Mouse (Mus musculus) kidney, adult 2 months (tissue): ENCODE measurements around the gene Meig1. TPM values are rescaled to one million over a fixed set of nuclear protein-coding genes. Genes with fewer than 3 reads are reported as not detected.
"Not testable (repeated sequence)": the region's sequence is repeated elsewhere in the genome, so short reads cannot be mapped to it uniquely, and the experiment has no call there.

Experiments
- DNase-seq: peaks from one replicate; pipeline ENCODE4 v3.0.0; 2021
- H3K27ac ChIP-seq: fragments of 200-500 bp; 2 replicates; pipeline ENCODE4 v1.5.1; 2012; ENCODE audit warnings: low read depth, low read length, control low read depth, inconsistent platforms; ENCODE audit not compliant: insufficient read depth
- H3K27me3 ChIP-seq: fragments of 200-500 bp; replicated peaks from 2 replicates; pipeline ENCODE4 v1.6.1; 2012; ENCODE audit warnings: mild to moderate bottlenecking, moderate library complexity, low read length, inconsistent platforms; ENCODE audit not compliant: control insufficient read depth, insufficient read depth
- H3K36me3 ChIP-seq: fragments of 200-500 bp; 2 replicates; pipeline ENCODE4 v1.6.1; 2012; ENCODE audit warnings: mild to moderate bottlenecking, moderate library complexity, low read length, inconsistent platforms; ENCODE audit not compliant: control insufficient read depth, insufficient read depth
- H3K4me1 ChIP-seq: fragments of 200-500 bp; 2 replicates; pipeline ENCODE4 v1.6.1; 2011; ENCODE audit warnings: low read length; ENCODE audit not compliant: control insufficient read depth, insufficient read depth
- H3K4me3 ChIP-seq: fragments of 200-500 bp; 2 replicates; pipeline ENCODE4 v1.5.1; 2011; ENCODE audit warnings: mild to moderate bottlenecking, low read depth, low read length, control low read depth; ENCODE audit not compliant: insufficient read depth
- CTCF ChIP-seq: fragments of 200-500 bp; conservative IDR thresholded peaks from 2 replicates; pipeline ENCODE4 v1.5.1; 2011; ENCODE audit warnings: low read depth, mild to moderate bottlenecking, control low read depth, low read length, moderate library complexity, mixed read lengths; ENCODE audit not compliant: insufficient read depth, insufficient read length
- POLR2A ChIP-seq: fragments of 200-500 bp; IDR thresholded peaks from one replicate; pipeline ENCODE4 v1.6.1; 2011; ENCODE audit warnings: low read depth, low read length, control low read depth
- WGBS: fragments of 180-500 bp; shearing (Covaris S2); methylation state at CpG from one replicate; pipeline ENCODE4 v1.1.7; 2018; 5-methylcytosine and 5-hydroxymethylcytosine counted together
- polyA plus RNA-seq: library from polyadenylated mRNA; depleted of rRNA; stranded (reverse); fragments of >200 nt; gene quantifications from 2 replicates; pipeline ENCODE4 v1.2.3, GENCODE M21; 2012; rRNA removed

Gene Meig1
- polyA plus RNA-seq, 1 experiment = 0.17 TPM

- no peak for DNase-seq
- Histone ChIP-seq H3K4me3 (no peak overlapping the region), H3K27ac (no peak overlapping the region), H3K27me3 (no peaks in the 10 kb centered on the region), H3K4me1 (no peaks in the 10 kb centered on the region), H3K36me3 (no peaks in the 10 kb centered on the region)
- TF ChIP-seq POLR2A (no peak), CTCF (no peak)
- WGBS = 92% methylated on average over 4 of the region's 4 CpGs
Measured at GRCm38 (mm10) chr2:3405981-3406380, 16.5 kb downstream of the Meig1 start.

- H3K27me3 ChIP-seq, DNase-seq, H3K4me3 ChIP-seq, H3K4me1 ChIP-seq, H3K27ac ChIP-seq, H3K36me3 ChIP-seq: not testable (repeated sequence)
- 68% methylated on average over 10 of the region's 10 CpGs for WGBS
Measured at GRCm38 (mm10) chr2:3397110-3397509, 25.3 kb downstream of the Meig1 start, which contains the start of gene Olah. Gene Olah (minus strand): TSS chr2:3397210.

- Histone ChIP-seq H3K4me3 (no peak overlapping the region), H3K27ac (no peak overlapping the region), H3K27me3 (no peaks in the 10 kb centered on the region), H3K4me1 (no peaks in the 10 kb centered on the region), H3K36me3 (no peaks in the 10 kb centered on the region)
- 80% methylated on average over 2 of the region's 2 CpGs for WGBS
- no peak for TF ChIP-seq POLR2A
- no peak for TF ChIP-seq CTCF
- no peak for DNase-seq
Measured at GRCm38 (mm10) chr2:3391945-3392344, 30.5 kb downstream of the Meig1 start.

GRCm38 (mm10) chr2:3387105-3387860 lies 35.2 kb downstream of the Meig1 start:
- no peaks in the 10 kb centered on the region; the same call in 1 of the 2 replicates for H3K4me1 ChIP-seq
- no peaks in the 10 kb centered on the region for H3K27me3 ChIP-seq
- WGBS = 57% methylated on average over 6 of the region's 6 CpGs
- no peak for TF ChIP-seq POLR2A
- TF ChIP-seq CTCF = no peak
- no peak overlapping the region for H3K4me3 ChIP-seq
- H3K27ac ChIP-seq = no peak overlapping the region
- DNase-seq = no peak
- H3K36me3 ChIP-seq = no peaks in the 10 kb centered on the region

GRCm38 (mm10) chr2:3365127-3365526 lies 57.3 kb downstream of the Meig1 start:
- WGBS = 64% methylated on average over 4 of the region's 4 CpGs
- Histone ChIP-seq H3K27ac (no peak overlapping the region), H3K27me3 (no peaks in the 10 kb centered on the region; the same call in 1 of the 2 replicates), H3K4me3 (no peak overlapping the region), H3K36me3 (no peaks in the 10 kb centered on the region), H3K4me1 (no peaks in the 10 kb centered on the region)
- TF ChIP-seq POLR2A (no peak), CTCF (no peak)
- DNase-seq = no peak

- Histone ChIP-seq H3K36me3 (no peaks in the 10 kb centered on the region), H3K4me1 (no peaks in the 10 kb centered on the region), H3K27me3 (no peaks in the 10 kb centered on the region; the same call in 1 of the 2 replicates), H3K4me3 (no peak overlapping the region), H3K27ac (no peak overlapping the region)
- DNase-seq = no peak
- 78% methylated on average over 3 of the region's 3 CpGs for WGBS
- TF ChIP-seq CTCF (no peak), POLR2A (no peak)
Measured at GRCm38 (mm10) chr2:3361067-3361466, 61.4 kb downstream of the Meig1 start.

Other genes starting within 250 kb of the Meig1 start
- 5.0 and 5.9 TPM in 2 replicates for gene Nmt2, start 138.4 kb downstream of the Meig1 start, polyA plus RNA-seq
- gene Rpp38, start 90.0 kb downstream of the Meig1 start, polyA plus RNA-seq = 3.6 and 3.7 TPM in 2 replicates
- not detected in 2 replicates for gene Acbd7, start 86.5 kb downstream of the Meig1 start, polyA plus RNA-seq
- gene Olah, start 25.4 kb downstream of the Meig1 start, polyA plus RNA-seq = not detected in 2 replicates
- gene Dclre1c, start 1.5 kb upstream of the Meig1 start, polyA plus RNA-seq = 2.1 and 2.3 TPM in 2 replicates
- 0.16 and 0.22 TPM in 2 replicates for gene Suv39h2, start 52.4 kb upstream of the Meig1 start, polyA plus RNA-seq
- 0.72 and 0.80 TPM in 2 replicates for gene Gm45902, start 90.1 kb upstream of the Meig1 start, polyA plus RNA-seq
- gene Hspa14, start 90.2 kb upstream of the Meig1 start, polyA plus RNA-seq = 20.1 and 21.6 TPM in 2 replicates
- 0.53 and 0.64 TPM in 2 replicates for gene Cdnf, start 90.4 kb upstream of the Meig1 start, polyA plus RNA-seq
- 54.3 and 56.1 TPM in 2 replicates for gene Fam107b, start 147.8 kb upstream of the Meig1 start, polyA plus RNA-seq